Mouse (Mus musculus): Measurements from ENCODE around the gene Plce1. TPM values are rescaled to one million over a fixed set of nuclear protein-coding genes. Genes with fewer than 3 reads are reported as not detected.

Gene Plce1
- polyA plus RNA-seq, 1 experiment from 2014 or later, result 4.3 TPM

DNA sequence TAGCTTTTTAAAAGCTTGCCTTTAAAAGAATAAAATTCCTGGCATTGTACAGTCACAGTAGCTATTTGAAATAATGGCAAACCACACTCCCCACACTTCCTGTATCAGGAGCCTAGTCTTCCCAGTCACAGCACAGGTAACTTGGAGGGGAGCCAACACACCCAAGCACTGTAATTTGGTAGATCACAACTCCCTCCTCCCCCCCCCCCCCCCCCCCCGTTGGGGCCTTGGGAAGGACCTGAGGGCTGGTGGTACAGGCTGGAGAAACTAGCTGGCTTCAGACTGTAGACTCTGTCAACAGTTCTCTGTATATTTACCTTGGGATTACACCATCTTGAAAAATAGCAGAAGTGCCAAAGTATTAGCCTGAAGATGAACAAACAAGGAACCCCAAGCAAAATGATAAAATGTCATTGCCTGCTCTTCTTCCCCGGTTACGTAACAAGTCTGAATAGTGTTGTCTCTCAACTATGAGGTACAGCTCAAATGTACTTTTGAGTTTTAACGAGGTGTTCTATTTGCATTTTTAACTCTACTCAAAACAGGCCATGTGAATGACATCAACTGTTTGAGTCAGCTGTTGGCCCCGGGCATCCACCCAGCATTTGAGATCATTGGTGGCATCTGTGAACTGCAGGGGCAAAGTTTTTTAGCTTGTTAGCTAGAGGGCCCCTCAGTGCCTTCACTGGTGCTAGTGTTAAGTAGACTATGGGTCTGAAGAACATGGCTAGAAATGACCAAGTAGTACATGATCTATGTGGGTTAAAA is 33.7 kb downstream of the Plce1 start:
- DNase-seq (ENCODE audit: low spot score, missing footprints) (no peak), ATAC-seq (ENCODE audit: low FRiP score) (no peak)
- Histone ChIP-seq H3K9ac (ENCODE audit: low read length) (no peak overlapping the region), H3K4me3 (ENCODE audit: low read depth, low read length) (no peak overlapping the region), H3K27ac (ENCODE audit: low read depth, low read length) (no peak overlapping the region), H3K27me3 (ENCODE audit: control insufficient read depth, insufficient read depth, low read length) (no peaks in the 10 kb centered on the region), H3K36me3 (ENCODE audit: control insufficient read depth, insufficient read depth, low read length) (no peaks in the 10 kb centered on the region), H3K4me2 (no peak overlapping the region), H3K9me3 (ENCODE audit: control insufficient read depth, low read length) (no peaks in the 10 kb centered on the region), H3K4me1 (ENCODE audit: control insufficient read depth, insufficient read depth, low read length) (no peaks in the 10 kb centered on the region)
- WGBS, result 92% methylated on average over 4 of the region's 5 CpGs

DNA sequence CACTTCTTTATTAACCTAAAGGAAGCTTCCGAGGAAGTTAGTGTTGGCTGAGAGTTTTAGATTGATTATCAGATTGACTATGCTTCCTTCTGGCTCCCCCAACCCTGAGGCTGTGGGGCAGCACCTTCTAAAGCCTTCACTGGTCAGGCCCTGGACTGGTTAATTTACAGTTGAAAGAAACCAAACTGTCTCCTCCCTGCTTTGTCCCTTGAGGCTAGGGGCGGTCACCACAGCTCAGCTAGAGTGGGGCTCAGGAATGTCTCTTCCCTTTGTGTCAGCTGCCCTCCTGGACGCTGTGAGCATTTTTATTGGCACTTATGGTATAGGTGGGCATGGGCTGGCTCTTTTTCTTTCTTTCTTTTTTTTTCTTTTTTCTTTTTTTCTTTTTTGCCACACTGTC is 45.9 kb downstream of the Plce1 start:
- Histone ChIP-seq H3K4me1 (ENCODE audit: control insufficient read depth, insufficient read depth, low read length) (peaks cover 5% of the 10 kb centered on the region), H3K27me3 (ENCODE audit: control insufficient read depth, insufficient read depth, low read length) (no peaks in the 10 kb centered on the region), H3K9me3 (ENCODE audit: control insufficient read depth, low read length) (no peaks in the 10 kb centered on the region; the same call in 1 of the 2 replicates), H3K4me2 (no peak overlapping the region), H3K9ac (ENCODE audit: low read length) (no peak overlapping the region), H3K4me3 (ENCODE audit: low read depth, low read length) (no peak overlapping the region), H3K27ac (ENCODE audit: low read depth, low read length) (no peak overlapping the region), H3K36me3 (ENCODE audit: control insufficient read depth, insufficient read depth, low read length) (peaks cover 2% of the 10 kb centered on the region; the same call in 1 of the 2 replicates)
- ATAC-seq (ENCODE audit: low FRiP score) (peak; percentile 62; the same call in 1 of the 2 replicates), DNase-seq (ENCODE audit: low spot score, missing footprints) (no peak)
- WGBS, result 22% methylated on average over 3 of the region's 3 CpGs

DNA sequence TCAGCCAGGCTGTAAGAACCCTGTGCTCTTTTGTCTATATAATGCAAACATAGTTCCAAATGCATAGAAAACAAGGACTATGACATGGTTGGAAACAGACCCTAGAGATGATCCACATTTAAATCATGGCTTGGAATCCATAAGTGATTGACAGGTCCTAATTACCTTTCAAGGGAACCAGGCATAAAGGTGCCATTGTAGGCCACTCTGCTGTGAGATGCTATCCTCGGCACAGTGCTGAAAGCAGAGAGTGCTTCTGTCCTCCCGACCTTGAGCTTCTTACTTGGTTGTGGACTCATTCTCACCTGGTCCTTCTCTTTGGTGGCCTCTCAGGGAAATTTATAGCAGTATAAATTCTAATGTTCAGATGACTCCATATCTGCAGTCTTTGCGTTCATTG is 46.6 kb downstream of the Plce1 start:
- no peak for ATAC-seq (ENCODE audit: low FRiP score)
- Histone ChIP-seq H3K4me2 (no peak overlapping the region), H3K4me1 (ENCODE audit: control insufficient read depth, insufficient read depth, low read length) (peaks cover 5% of the 10 kb centered on the region), H3K27me3 (ENCODE audit: control insufficient read depth, insufficient read depth, low read length) (no peaks in the 10 kb centered on the region), H3K4me3 (ENCODE audit: low read depth, low read length) (no peak overlapping the region), H3K9ac (ENCODE audit: low read length) (no peak overlapping the region), H3K36me3 (ENCODE audit: control insufficient read depth, insufficient read depth, low read length) (peaks cover 2% of the 10 kb centered on the region; the same call in 1 of the 2 replicates), H3K27ac (ENCODE audit: low read depth, low read length) (no peak overlapping the region), H3K9me3 (ENCODE audit: control insufficient read depth, low read length) (no peaks in the 10 kb centered on the region; the same call in 1 of the 2 replicates)
- WGBS, result 59% methylated on average over 3 of the region's 3 CpGs
- no peak for DNase-seq (ENCODE audit: low spot score, missing footprints)

DNA sequence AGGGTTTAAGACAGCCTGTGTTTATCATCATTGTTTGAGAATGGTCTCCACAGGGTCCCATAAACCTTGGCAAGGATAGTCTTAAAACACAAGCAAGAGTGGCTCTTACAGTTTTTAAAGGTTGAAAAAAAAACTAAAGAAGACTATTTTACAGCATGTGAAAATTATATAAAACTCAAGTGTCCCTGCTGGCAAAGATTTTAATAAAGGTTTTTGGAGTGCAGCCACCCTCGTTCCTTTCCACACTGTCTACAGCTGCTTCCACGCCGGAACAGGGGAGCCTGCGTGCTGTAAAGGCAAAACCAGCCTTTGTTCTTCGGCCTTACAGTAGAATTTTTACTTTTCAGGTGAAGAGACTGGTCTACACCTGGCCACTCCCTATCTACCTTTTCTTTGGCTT is 52.3 kb downstream of the Plce1 start:
- Histone ChIP-seq H3K4me2 (no peak overlapping the region), H3K9me3 (ENCODE audit: control insufficient read depth, low read length) (no peaks in the 10 kb centered on the region), H3K36me3 (ENCODE audit: control insufficient read depth, insufficient read depth, low read length) (no peaks in the 10 kb centered on the region), H3K4me3 (ENCODE audit: low read depth, low read length) (no peak overlapping the region), H3K9ac (ENCODE audit: low read length) (no peak overlapping the region), H3K27ac (ENCODE audit: low read depth, low read length) (no peak overlapping the region), H3K27me3 (ENCODE audit: control insufficient read depth, insufficient read depth, low read length) (no peaks in the 10 kb centered on the region), H3K4me1 (ENCODE audit: control insufficient read depth, insufficient read depth, low read length) (no peaks in the 10 kb centered on the region)
- DNase-seq (ENCODE audit: low spot score, missing footprints), result no peak
- WGBS, result 91% methylated on average over 5 of the region's 5 CpGs
- no peak for ATAC-seq (ENCODE audit: low FRiP score)

DNA sequence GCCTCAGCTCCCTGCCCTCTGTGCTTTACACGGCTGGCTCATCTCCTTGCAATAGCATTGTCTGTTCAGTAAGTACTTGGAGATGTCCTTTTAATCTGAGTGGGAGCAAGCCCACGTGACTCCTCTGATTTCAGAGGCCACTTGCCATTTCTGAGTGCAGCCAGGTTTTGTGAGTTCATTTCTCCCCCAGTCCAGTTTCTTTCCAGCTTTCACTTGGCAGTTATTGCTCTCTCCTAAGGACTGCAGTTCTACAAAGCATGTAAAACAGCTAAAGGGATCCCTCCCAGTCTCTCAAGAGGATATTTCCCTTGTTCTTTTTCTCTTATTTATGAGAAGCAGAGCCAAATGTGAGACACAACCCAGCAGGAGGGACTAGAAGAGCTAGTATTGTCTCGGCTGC is 58.4 kb downstream of the Plce1 start:
- DNase-seq (ENCODE audit: low spot score, missing footprints) (no peak), ATAC-seq (ENCODE audit: low FRiP score) (no peak)
- WGBS, result 66% methylated on average over 3 of the region's 3 CpGs
- Histone ChIP-seq H3K36me3 (ENCODE audit: control insufficient read depth, insufficient read depth, low read length) (no peaks in the 10 kb centered on the region), H3K27ac (ENCODE audit: low read depth, low read length) (no peak overlapping the region), H3K4me1 (ENCODE audit: control insufficient read depth, insufficient read depth, low read length) (no peaks in the 10 kb centered on the region), H3K9me3 (ENCODE audit: control insufficient read depth, low read length) (no peaks in the 10 kb centered on the region), H3K4me2 (no peak overlapping the region), H3K27me3 (ENCODE audit: control insufficient read depth, insufficient read depth, low read length) (no peaks in the 10 kb centered on the region), H3K9ac (ENCODE audit: low read length) (no peak overlapping the region), H3K4me3 (ENCODE audit: low read depth, low read length) (no peak overlapping the region)

DNA sequence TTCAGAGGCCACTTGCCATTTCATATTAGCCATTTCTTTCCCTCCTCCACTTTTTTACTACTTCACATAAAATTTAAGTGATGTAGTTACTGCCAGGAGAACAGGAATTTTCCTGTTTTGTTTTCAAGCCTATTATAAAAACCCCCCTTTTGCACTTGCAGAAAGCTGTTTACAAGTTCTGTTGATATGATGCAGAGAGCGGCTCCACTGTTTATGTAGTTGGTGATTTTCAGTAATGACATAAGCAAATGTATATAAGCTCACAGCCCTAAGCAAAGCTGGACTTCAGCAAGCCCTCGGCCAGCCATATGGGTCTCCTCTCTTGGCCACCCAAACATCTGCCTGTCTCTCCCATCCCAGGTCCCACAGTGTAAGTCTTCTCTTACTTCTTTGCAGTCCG is 59.6 kb downstream of the Plce1 start:
- DNase-seq (ENCODE audit: low spot score, missing footprints), result no peak
- WGBS, result 85% methylated on average over 3 of the region's 3 CpGs
- no peaks in the 10 kb centered on the region for H3K27me3 ChIP-seq (ENCODE audit: control insufficient read depth, insufficient read depth, low read length)
- no peak overlapping the region for H3K4me3 ChIP-seq (ENCODE audit: low read depth, low read length)
- no peak overlapping the region for H3K4me2 ChIP-seq
- no peaks in the 10 kb centered on the region for H3K36me3 ChIP-seq (ENCODE audit: control insufficient read depth, insufficient read depth, low read length)
- ATAC-seq (ENCODE audit: low FRiP score), result no peak
- no peaks in the 10 kb centered on the region for H3K9me3 ChIP-seq (ENCODE audit: control insufficient read depth, low read length)
- H3K27ac ChIP-seq (ENCODE audit: low read depth, low read length), result no peak overlapping the region
- no peaks in the 10 kb centered on the region for H3K4me1 ChIP-seq (ENCODE audit: control insufficient read depth, insufficient read depth, low read length)
- no peak overlapping the region for H3K9ac ChIP-seq (ENCODE audit: low read length)

DNA sequence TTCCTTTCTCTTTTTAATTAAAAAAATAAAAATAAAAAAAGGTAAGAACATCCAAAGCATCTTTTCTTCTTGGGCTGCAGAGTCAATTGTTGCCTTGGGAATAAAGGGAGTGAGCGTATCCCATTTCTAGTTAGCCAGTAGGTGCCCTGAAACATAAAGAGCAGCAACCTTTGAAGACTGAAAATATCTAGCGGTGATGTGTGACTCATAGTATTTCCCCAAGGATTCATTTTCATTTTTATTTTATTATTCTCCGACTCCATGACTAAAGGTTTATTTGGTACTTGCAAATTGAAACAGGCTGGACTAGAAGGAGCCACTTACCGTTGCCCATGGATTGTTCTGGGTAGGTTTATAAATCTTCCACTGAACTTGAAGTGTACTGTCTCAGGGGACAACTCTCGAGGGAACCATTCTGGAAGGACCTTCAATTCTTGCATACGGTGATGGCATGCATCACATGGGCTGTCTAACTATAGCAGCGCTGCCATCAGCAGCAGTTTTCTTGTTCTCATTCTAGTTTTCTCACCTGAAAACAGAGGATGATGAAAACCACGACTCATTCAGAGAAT is 68.7 kb downstream of the Plce1 start:
- no peaks in the 10 kb centered on the region for H3K9me3 ChIP-seq (ENCODE audit: control insufficient read depth, low read length)
- 88% methylated on average over 8 of the region's 8 CpGs for WGBS
- no peaks in the 10 kb centered on the region for H3K4me1 ChIP-seq (ENCODE audit: control insufficient read depth, insufficient read depth, low read length)
- ATAC-seq (ENCODE audit: low FRiP score), result no peak
- H3K27me3 ChIP-seq (ENCODE audit: control insufficient read depth, insufficient read depth, low read length), result no peaks in the 10 kb centered on the region
- no peak overlapping the region for H3K4me3 ChIP-seq (ENCODE audit: low read depth, low read length)
- no peak overlapping the region for H3K4me2 ChIP-seq
- DNase-seq (ENCODE audit: low spot score, missing footprints), result no peak
- no peak overlapping the region for H3K9ac ChIP-seq (ENCODE audit: low read length)
- no peak overlapping the region for H3K27ac ChIP-seq (ENCODE audit: low read depth, low read length)
- H3K36me3 ChIP-seq (ENCODE audit: control insufficient read depth, insufficient read depth, low read length), result no peaks in the 10 kb centered on the region; the same call in 1 of the 2 replicates

DNA sequence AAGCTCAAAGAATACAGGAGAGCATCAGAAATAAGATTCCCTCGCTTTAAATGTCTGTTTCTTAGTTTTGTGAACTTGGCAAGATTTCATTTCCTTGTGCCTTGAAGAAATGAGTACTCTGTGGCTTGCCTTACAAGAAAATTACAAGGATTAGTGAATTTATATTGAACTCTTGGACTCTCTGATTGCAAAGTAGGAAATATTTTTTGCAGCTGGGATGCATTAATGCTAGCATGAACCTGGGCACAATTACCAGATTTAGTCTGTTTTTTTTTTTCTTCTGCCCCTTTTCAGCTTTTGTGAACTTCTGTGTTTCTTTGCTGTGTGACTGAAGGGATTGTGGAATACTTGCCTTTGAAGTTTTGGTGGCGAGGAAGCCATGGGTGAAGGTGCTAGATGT is 72.6 kb downstream of the Plce1 start:
- no peaks in the 10 kb centered on the region for H3K4me1 ChIP-seq (ENCODE audit: control insufficient read depth, insufficient read depth, low read length)
- no peak overlapping the region for H3K4me2 ChIP-seq
- H3K27ac ChIP-seq (ENCODE audit: low read depth, low read length), result no peak overlapping the region
- no peak overlapping the region for H3K9ac ChIP-seq (ENCODE audit: low read length)
- DNase-seq (ENCODE audit: low spot score, missing footprints), result no peak
- no peak for ATAC-seq (ENCODE audit: low FRiP score)
- WGBS, result 74% methylated on average over 2 of the region's 2 CpGs
- H3K4me3 ChIP-seq (ENCODE audit: low read depth, low read length), result no peak overlapping the region
- no peaks in the 10 kb centered on the region for H3K9me3 ChIP-seq (ENCODE audit: control insufficient read depth, low read length)
- no peaks in the 10 kb centered on the region for H3K27me3 ChIP-seq (ENCODE audit: control insufficient read depth, insufficient read depth, low read length)
- no peaks in the 10 kb centered on the region for H3K36me3 ChIP-seq (ENCODE audit: control insufficient read depth, insufficient read depth, low read length)

DNA sequence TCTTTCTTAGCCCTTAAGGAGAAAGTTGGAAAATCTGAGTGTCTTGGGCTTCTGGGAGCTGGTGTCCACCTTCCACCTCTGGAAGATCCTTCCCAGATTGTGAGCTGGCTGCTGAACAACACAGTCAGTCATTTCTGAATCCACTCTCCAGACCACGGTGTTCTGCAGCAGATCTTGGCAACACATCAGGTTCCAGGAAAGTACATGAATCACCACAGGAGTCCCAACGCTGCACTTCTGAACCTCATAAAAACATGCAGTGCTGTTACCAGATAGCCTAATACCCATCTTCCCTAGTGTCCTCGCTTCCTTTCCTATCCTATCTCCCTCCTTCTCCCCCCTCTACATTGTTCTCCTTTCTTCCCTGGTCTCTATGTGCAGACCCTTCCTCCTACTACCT is 74.5 kb downstream of the Plce1 start:
- no peak overlapping the region for H3K4me2 ChIP-seq
- no peak overlapping the region for H3K4me3 ChIP-seq (ENCODE audit: low read depth, low read length)
- H3K9me3 ChIP-seq (ENCODE audit: control insufficient read depth, low read length), result no peaks in the 10 kb centered on the region
- no peak overlapping the region for H3K27ac ChIP-seq (ENCODE audit: low read depth, low read length)
- no peak for DNase-seq (ENCODE audit: low spot score, missing footprints)
- H3K36me3 ChIP-seq (ENCODE audit: control insufficient read depth, insufficient read depth, low read length), result no peaks in the 10 kb centered on the region
- H3K27me3 ChIP-seq (ENCODE audit: control insufficient read depth, insufficient read depth, low read length), result no peaks in the 10 kb centered on the region
- H3K4me1 ChIP-seq (ENCODE audit: control insufficient read depth, insufficient read depth, low read length), result no peaks in the 10 kb centered on the region
- H3K9ac ChIP-seq (ENCODE audit: low read length), result no peak overlapping the region
- WGBS, result 89% methylated on average over 3 of the region's 3 CpGs
- ATAC-seq (ENCODE audit: low FRiP score), result no peak

Data from midbrain, embryonic 11.5 days (tissue).